Mouse (Mus musculus) intestine, embryonic 14.5 days (tissue): ENCODE measurements around the gene Rps6ka5. TPM values are rescaled to one million over a fixed set of nuclear protein-coding genes. Genes with fewer than 3 reads are reported as not detected.

Experiments used
- ATAC-seq: fragments of 200-750 bp; cut with Nextera tagmentation; replicated peaks from 2 replicates; pipeline ENCODE4 v1.8.0; 2017; ENCODE audit warnings: low read depth, moderate number of reproducible peaks, moderate TSS enrichment, moderate library complexity; ENCODE audit not compliant: low FRiP score, low TSS enrichment
- DNase-seq: peaks from one replicate; pipeline ENCODE4 v3.0.0-alpha.2; 2018; ENCODE audit warnings: low spot score
- H3K27ac ChIP-seq: fragments of 300-500 bp; sonication (generic); 2 replicates; pipeline ENCODE4 v1.5.1; 2014; ENCODE audit warnings: low read depth, mild to moderate bottlenecking, control low read depth
- H3K27me3 ChIP-seq: fragments of 300-500 bp; sonication (generic); replicated peaks from 2 replicates; pipeline ENCODE4 v1.6.1; 2014; ENCODE audit warnings: low read length, control low read depth; ENCODE audit not compliant: control insufficient read depth, insufficient read depth
- H3K36me3 ChIP-seq: fragments of 300-500 bp; sonication (generic); 2 replicates; pipeline ENCODE4 v1.6.1; 2014; ENCODE audit warnings: low read length, control low read depth; ENCODE audit not compliant: control insufficient read depth, insufficient read depth
- H3K4me1 ChIP-seq: fragments of 300-500 bp; sonication (generic); replicated peaks from 2 replicates; pipeline ENCODE4 v1.6.1; 2014; ENCODE audit warnings: low read length, control low read depth, mixed read lengths; ENCODE audit not compliant: control insufficient read depth, insufficient read depth
- H3K4me2 ChIP-seq: fragments of 300-500 bp; sonication (generic); 2 replicates; pipeline ENCODE4 v1.6.1; 2014; ENCODE audit warnings: low read length
- H3K4me3 ChIP-seq: fragments of 300-500 bp; sonication (generic); 2 replicates; pipeline ENCODE4 v1.5.1; 2014; ENCODE audit warnings: low read depth, low read length, control low read depth, mixed read lengths
- H3K9ac ChIP-seq: fragments of 300-500 bp; sonication (generic); 2 replicates; pipeline ENCODE4 v1.6.1; 2014; ENCODE audit warnings: mild to moderate bottlenecking, low read length
- H3K9me3 ChIP-seq: fragments of 300-500 bp; sonication (generic); 2 replicates; pipeline ENCODE4 v1.6.1; 2016; ENCODE audit warnings: low read length, control low read depth; ENCODE audit not compliant: control insufficient read depth
- WGBS: fragments of 180-500 bp; shearing (Covaris S2); extraction: QIAGEN DNeasy Blood & Tissue Kit; methylation state at CpG from one replicate; pipeline ENCODE4 v1.1.7; 2014; 5-methylcytosine and 5-hydroxymethylcytosine counted together
- polyA plus RNA-seq: library from polyadenylated mRNA; unstranded; fragments of >200 nt; fragmentation: Nextera tagmentation; extraction: Ambion mirVana; gene quantifications from 2 replicates; pipeline ENCODE4 v1.2.1, GENCODE M21; 2014

Gene Rps6ka5
- polyA plus RNA-seq, 1 experiment from 2014 or later, result 3.2 TPM

- Histone ChIP-seq H3K4me2 (no peak overlapping the region), H3K9me3 (no peaks in the 10 kb centered on the region), H3K4me1 (no peaks in the 10 kb centered on the region), H3K4me3 (no peak overlapping the region), H3K36me3 (no peaks in the 10 kb centered on the region), H3K27ac (no peak overlapping the region), H3K9ac (no peak overlapping the region), H3K27me3 (no peaks in the 10 kb centered on the region)
- no peak for ATAC-seq
- WGBS, result 81% methylated on average over 4 of the region's 4 CpGs
- no peak for DNase-seq
Measured at GRCm38 (mm10) chr12:100716969-100717368, 9.8 kb downstream of the Rps6ka5 start.

DNA sequence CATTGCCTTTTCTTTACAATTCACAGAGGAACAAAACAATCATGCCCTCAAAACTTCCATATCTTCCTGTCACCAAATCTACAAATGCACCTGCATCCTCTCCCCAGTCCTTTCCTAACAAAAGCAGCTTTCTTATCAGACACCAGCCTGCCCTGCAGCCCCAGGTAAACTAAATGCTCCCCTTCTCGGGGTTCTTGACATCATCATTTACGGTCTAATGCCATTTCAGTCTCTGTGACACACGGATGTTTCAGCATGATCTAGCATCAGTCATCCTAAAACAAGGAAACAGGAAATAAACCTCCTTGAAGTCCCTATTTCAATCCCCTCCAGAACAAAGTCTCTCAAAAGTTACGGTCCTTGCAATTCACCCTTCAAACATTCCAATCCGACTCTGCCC is 15.0 kb downstream of the Rps6ka5 start:
- H3K4me2 ChIP-seq, result no peak overlapping the region
- H3K4me3 ChIP-seq, result no peak overlapping the region
- H3K9ac ChIP-seq, result no peak overlapping the region
- no peak overlapping the region for H3K27ac ChIP-seq
- WGBS, result 50% methylated on average over 5 of the region's 5 CpGs
- DNase-seq, result no peak
- H3K4me1 ChIP-seq, result 0 out of 2 replicates have a peak, but pooled peaks cover 2% of the 10 kb centered on the region
- H3K9me3 ChIP-seq, result no peaks in the 10 kb centered on the region
- H3K27me3 ChIP-seq, result no peaks in the 10 kb centered on the region
- no peaks in the 10 kb centered on the region for H3K36me3 ChIP-seq
- ATAC-seq, result no peak

DNA sequence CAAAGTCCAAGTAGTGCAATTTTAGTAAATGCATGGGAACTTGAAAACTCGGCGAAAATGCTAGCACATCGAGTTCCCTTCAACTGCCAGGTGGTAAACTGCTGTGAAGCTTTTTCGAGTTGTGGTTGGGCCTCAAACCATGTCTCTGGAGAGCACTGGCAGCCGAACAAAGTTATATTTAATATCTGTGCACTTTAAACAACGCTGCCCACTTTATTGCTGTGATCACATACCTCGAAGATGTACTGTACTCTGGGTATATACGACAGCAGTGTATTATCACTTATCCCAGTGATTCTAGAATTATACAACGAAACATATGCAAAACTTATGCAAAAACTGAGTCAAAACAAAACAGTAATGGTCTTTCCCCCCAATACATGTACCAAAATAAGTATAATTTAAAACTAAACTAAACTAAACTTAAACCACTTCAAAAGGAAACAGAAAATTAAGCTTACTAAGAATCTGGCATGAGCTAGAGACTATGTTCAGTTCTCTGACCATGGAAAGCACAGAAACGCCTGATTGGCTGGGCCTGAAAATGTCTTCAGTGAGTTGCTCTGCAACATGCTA is 15.6 kb downstream of the Rps6ka5 start:
- WGBS, result 65% methylated on average over 10 of the region's 10 CpGs
- DNase-seq (no peak), ATAC-seq (no peak)
- Histone ChIP-seq H3K4me2 (no peak overlapping the region), H3K9ac (no peak overlapping the region), H3K4me1 (0 out of 2 replicates have a peak, but pooled peaks cover 2% of the 10 kb centered on the region), H3K27ac (no peak overlapping the region), H3K36me3 (no peaks in the 10 kb centered on the region), H3K9me3 (no peaks in the 10 kb centered on the region), H3K4me3 (no peak overlapping the region), H3K27me3 (no peaks in the 10 kb centered on the region)

DNA sequence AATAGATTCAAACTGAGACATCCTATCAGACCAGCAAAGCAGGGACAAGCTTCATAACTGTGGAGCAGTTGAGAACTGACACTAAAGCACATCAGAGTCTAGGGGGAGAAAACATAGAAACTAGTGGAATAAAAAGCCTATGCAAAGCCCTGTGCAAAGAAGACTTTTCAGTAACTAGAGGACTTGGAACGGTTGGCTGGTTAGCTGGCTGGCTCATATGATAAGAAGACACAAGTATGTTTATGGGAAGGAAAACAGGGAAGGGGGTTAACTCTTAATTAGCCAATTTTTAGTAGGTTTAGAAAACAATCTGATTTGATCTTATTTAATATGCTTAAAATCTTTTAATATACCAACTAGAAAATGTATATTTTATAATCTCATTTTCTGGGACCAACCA is 16.4 kb downstream of the Rps6ka5 start:
- Histone ChIP-seq H3K9me3 (no peaks in the 10 kb centered on the region), H3K4me1 (0 out of 2 replicates have a peak, but pooled peaks cover 2% of the 10 kb centered on the region), H3K36me3 (no peaks in the 10 kb centered on the region), H3K27ac (no peak overlapping the region), H3K4me2 (no peak overlapping the region), H3K9ac (no peak overlapping the region), H3K27me3 (no peaks in the 10 kb centered on the region), H3K4me3 (no peak overlapping the region)
- DNase-seq (no peak), ATAC-seq (no peak)
- 22% methylated on average over 1 of the region's 1 CpGs for WGBS

DNA sequence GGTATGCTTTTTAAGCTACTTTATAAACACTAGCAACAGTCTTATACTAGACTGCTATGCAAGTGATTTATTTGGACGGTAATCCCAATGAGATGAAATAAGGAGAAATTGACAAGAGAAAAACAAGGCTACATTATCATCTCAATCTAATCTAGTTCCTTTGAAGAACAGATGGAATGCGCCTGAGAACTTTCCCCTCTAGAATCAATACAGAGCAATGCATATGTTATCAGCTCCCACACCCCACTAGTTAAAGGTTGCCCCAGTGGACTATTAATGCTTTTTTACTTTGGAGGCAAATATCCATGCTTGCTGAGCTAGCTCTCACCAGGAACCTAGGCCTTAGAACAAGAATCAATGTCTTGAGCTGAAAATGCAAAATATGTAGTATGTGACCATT is 19.5 kb downstream of the Rps6ka5 start:
- H3K9ac ChIP-seq, result no peak overlapping the region
- no peak overlapping the region for H3K4me2 ChIP-seq
- no peaks in the 10 kb centered on the region for H3K36me3 ChIP-seq
- DNase-seq (no peak), ATAC-seq (no peak)
- H3K4me3 ChIP-seq, result no peak overlapping the region
- H3K27ac ChIP-seq, result no peak overlapping the region
- H3K4me1 ChIP-seq, result 0 out of 2 replicates have a peak, but pooled peaks cover 2% of the 10 kb centered on the region
- no peaks in the 10 kb centered on the region for H3K9me3 ChIP-seq
- H3K27me3 ChIP-seq, result no peaks in the 10 kb centered on the region
- WGBS, result 91% methylated on average over 2 of the region's 2 CpGs

- no peaks in the 10 kb centered on the region for H3K36me3 ChIP-seq
- no peak overlapping the region for H3K9ac ChIP-seq
- no peak for ATAC-seq
- H3K27me3 ChIP-seq, result no peaks in the 10 kb centered on the region
- H3K4me3 ChIP-seq, result no peak overlapping the region
- 78% methylated on average over 5 of the region's 5 CpGs for whole genome bisulfite sequencing
- H3K4me1 ChIP-seq, result no peaks in the 10 kb centered on the region
- no peak for DNase-seq
- no peak overlapping the region for H3K27ac ChIP-seq
- no peaks in the 10 kb centered on the region for H3K9me3 ChIP-seq
- H3K4me2 ChIP-seq, result no peak overlapping the region
Measured at GRCm38 (mm10) chr12:100705057-100705722, 21.6 kb downstream of the Rps6ka5 start.

DNA sequence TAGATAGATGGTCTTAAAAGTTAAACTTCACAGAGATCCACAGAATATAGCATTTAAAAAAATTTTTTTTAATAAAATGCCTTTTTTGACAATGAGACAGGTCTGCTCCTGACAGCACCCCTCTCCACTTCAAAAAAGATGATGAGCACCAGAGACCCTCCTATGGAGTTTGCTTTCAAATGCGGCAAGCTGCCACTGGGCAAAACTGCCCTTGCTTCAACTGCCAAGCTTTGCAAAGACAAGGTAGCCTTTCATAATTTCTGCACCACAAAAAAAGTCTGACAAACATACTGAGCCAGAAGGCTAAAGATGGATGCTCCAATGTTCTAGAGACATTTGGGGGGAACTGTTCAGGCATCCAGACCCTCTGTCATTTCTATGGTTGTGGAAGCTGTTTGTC is 28.8 kb downstream of the Rps6ka5 start:
- Histone ChIP-seq H3K4me1 (peaks cover 4% of the 10 kb centered on the region; the same call in 1 of the 2 replicates), H3K27ac (no peak overlapping the region), H3K9ac (no peak overlapping the region), H3K4me3 (no peak overlapping the region), H3K9me3 (no peaks in the 10 kb centered on the region), H3K27me3 (no peaks in the 10 kb centered on the region), H3K36me3 (no peaks in the 10 kb centered on the region; the same call in 1 of the 2 replicates), H3K4me2 (no peak overlapping the region)
- WGBS, result 86% methylated on average over 1 of the region's 1 CpGs
- DNase-seq (no peak), ATAC-seq (no peak)

- Histone ChIP-seq H3K4me1 (peaks cover 4% of the 10 kb centered on the region; the same call in 1 of the 2 replicates), H3K4me3 (no peak overlapping the region), H3K27ac (no peak overlapping the region), H3K9ac (no peak overlapping the region), H3K36me3 (no peaks in the 10 kb centered on the region; the same call in 1 of the 2 replicates), H3K9me3 (no peaks in the 10 kb centered on the region), H3K4me2 (no peak overlapping the region), H3K27me3 (no peaks in the 10 kb centered on the region)
- DNase-seq (no peak), ATAC-seq (no peak)
- 28% methylated on average over 4 of the region's 4 CpGs for whole genome bisulfite sequencing
Measured at GRCm38 (mm10) chr12:100696621-100697020, 30.2 kb downstream of the Rps6ka5 start.

GRCm38 (mm10) chr12:100695252-100695651 is 31.5 kb downstream of the Rps6ka5 start:
- no peak for ATAC-seq
- DNase-seq, result no peak
- H3K9ac ChIP-seq, result no peak overlapping the region
- H3K4me2 ChIP-seq, result no peak overlapping the region
- no peaks in the 10 kb centered on the region; the same call in 1 of the 2 replicates for H3K36me3 ChIP-seq
- WGBS, result 85% methylated on average over 3 of the region's 3 CpGs
- H3K27me3 ChIP-seq, result no peaks in the 10 kb centered on the region
- peaks cover 4% of the 10 kb centered on the region; the same call in 1 of the 2 replicates for H3K4me1 ChIP-seq
- H3K9me3 ChIP-seq, result no peaks in the 10 kb centered on the region
- no peak overlapping the region for H3K27ac ChIP-seq
- H3K4me3 ChIP-seq, result no peak overlapping the region
